Mouse (Mus musculus): ENCODE results near the gene Gm10837. TPM values are rescaled to one million over a fixed set of nuclear protein-coding genes. Genes with fewer than 3 reads are reported as not detected.
"Not testable (repeated sequence)": the region's sequence is repeated elsewhere in the genome, so short reads cannot be mapped to it uniquely, and the experiment has no call there.

Gene Gm10837
- polyA plus RNA-seq, 1 experiment = not detected

GRCm38 (mm10) chr14:122453388-122453995 is 36.9 kb upstream of the Gm10837 start:
- Histone ChIP-seq H3K27me3 (ENCODE audit: control insufficient read depth, insufficient read depth, low read length) (peaks cover 2% of the 10 kb centered on the region; the same call in 1 of the 2 replicates), H3K27ac (ENCODE audit: control insufficient read depth, insufficient read depth, low read depth, low read length) (no peak overlapping the region), H3K4me3 (ENCODE audit: control insufficient read depth, low read depth, low read length) (no peak overlapping the region), H3K4me1 (ENCODE audit: control insufficient read depth, insufficient read depth, low read length) (peaks cover 3% of the 10 kb centered on the region), H3K36me3 (ENCODE audit: control insufficient read depth, insufficient read depth, low read length) (no peaks in the 10 kb centered on the region)
- no peak; the same call in 1 of the 2 replicates for TF ChIP-seq CTCF (IDR thresholded peaks at IDR 0.05; ENCODE audit: control insufficient read depth, insufficient read depth, insufficient replicate concordance, low read depth, low read length)
- no peak for TF ChIP-seq POLR2A (IDR thresholded peaks at IDR 0.05; ENCODE audit: control insufficient read depth, low read depth, low read length)

GRCm38 (mm10) chr14:122453996-122454738 is 36.2 kb upstream of the Gm10837 start:
- no peak for TF ChIP-seq POLR2A (IDR thresholded peaks at IDR 0.05; ENCODE audit: control insufficient read depth, low read depth, low read length)
- no peak for TF ChIP-seq CTCF (IDR thresholded peaks at IDR 0.05; ENCODE audit: control insufficient read depth, insufficient read depth, insufficient replicate concordance, low read depth, low read length)

GRCm38 (mm10) chr14:122454901-122455561 is 35.4 kb upstream of the Gm10837 start:
- no peaks in the 10 kb centered on the region for H3K36me3 ChIP-seq (ENCODE audit: control insufficient read depth, insufficient read depth, low read length)
- no peak overlapping the region for H3K4me3 ChIP-seq (ENCODE audit: control insufficient read depth, low read depth, low read length)
- no peak for TF ChIP-seq CTCF (IDR thresholded peaks at IDR 0.05; ENCODE audit: control insufficient read depth, insufficient read depth, insufficient replicate concordance, low read depth, low read length)
- no peak for TF ChIP-seq POLR2A (IDR thresholded peaks at IDR 0.05; ENCODE audit: control insufficient read depth, low read depth, low read length)
- H3K27ac ChIP-seq (ENCODE audit: control insufficient read depth, insufficient read depth, low read depth, low read length) = no peak overlapping the region
- H3K27me3 ChIP-seq (ENCODE audit: control insufficient read depth, insufficient read depth, low read length) = peaks cover 2% of the 10 kb centered on the region; the same call in 1 of the 2 replicates
- peaks cover 3% of the 10 kb centered on the region for H3K4me1 ChIP-seq (ENCODE audit: control insufficient read depth, insufficient read depth, low read length)

More at GRCm38 (mm10) chr14:122453996-122454738, 36.2 kb upstream of the Gm10837 start:
- Histone ChIP-seq H3K4me3 (ENCODE audit: control insufficient read depth, low read depth, low read length) (no peak overlapping the region), H3K27me3 (ENCODE audit: control insufficient read depth, insufficient read depth, low read length) (peaks cover 2% of the 10 kb centered on the region; the same call in 1 of the 2 replicates), H3K4me1 (ENCODE audit: control insufficient read depth, insufficient read depth, low read length) (peaks cover 3% of the 10 kb centered on the region), H3K27ac (ENCODE audit: control insufficient read depth, insufficient read depth, low read depth, low read length) (no peak overlapping the region), H3K36me3 (ENCODE audit: control insufficient read depth, insufficient read depth, low read length) (no peaks in the 10 kb centered on the region)

GRCm38 (mm10) chr14:122455562-122455958 is 34.8 kb upstream of the Gm10837 start:
- TF ChIP-seq CTCF (IDR thresholded peaks at IDR 0.05; ENCODE audit: control insufficient read depth, insufficient read depth, insufficient replicate concordance, low read depth, low read length) (no peak), POLR2A (IDR thresholded peaks at IDR 0.05; ENCODE audit: control insufficient read depth, low read depth, low read length) (no peak)
- Histone ChIP-seq H3K4me3 (ENCODE audit: control insufficient read depth, low read depth, low read length) (no peak overlapping the region), H3K4me1 (ENCODE audit: control insufficient read depth, insufficient read depth, low read length) (peaks cover 3% of the 10 kb centered on the region), H3K36me3 (ENCODE audit: control insufficient read depth, insufficient read depth, low read length) (no peaks in the 10 kb centered on the region), H3K27ac (ENCODE audit: control insufficient read depth, insufficient read depth, low read depth, low read length) (no peak overlapping the region), H3K27me3 (ENCODE audit: control insufficient read depth, insufficient read depth, low read length) (peaks cover 2% of the 10 kb centered on the region; the same call in 1 of the 2 replicates)

GRCm38 (mm10) chr14:122459332-122459731 is 31.1 kb upstream of the Gm10837 start:
- H3K4me1 ChIP-seq (ENCODE audit: control insufficient read depth, insufficient read depth, low read length); H3K27me3 ChIP-seq (ENCODE audit: control insufficient read depth, insufficient read depth, low read length); H3K27ac ChIP-seq (ENCODE audit: control insufficient read depth, insufficient read depth, low read depth, low read length); H3K4me3 ChIP-seq (ENCODE audit: control insufficient read depth, low read depth, low read length); H3K36me3 ChIP-seq (ENCODE audit: control insufficient read depth, insufficient read depth, low read length): not testable (repeated sequence)

- no peak overlapping the region for H3K4me3 ChIP-seq (ENCODE audit: control insufficient read depth, low read depth, low read length)
- peaks cover 4% of the 10 kb centered on the region; the same call in 1 of the 2 replicates for H3K27me3 ChIP-seq (ENCODE audit: control insufficient read depth, insufficient read depth, low read length)
- no peaks in the 10 kb centered on the region for H3K36me3 ChIP-seq (ENCODE audit: control insufficient read depth, insufficient read depth, low read length)
- no peak overlapping the region for H3K27ac ChIP-seq (ENCODE audit: control insufficient read depth, insufficient read depth, low read depth, low read length)
- TF ChIP-seq CTCF (IDR thresholded peaks at IDR 0.05; ENCODE audit: control insufficient read depth, insufficient read depth, insufficient replicate concordance, low read depth, low read length) = no peak
- TF ChIP-seq POLR2A (IDR thresholded peaks at IDR 0.05; ENCODE audit: control insufficient read depth, low read depth, low read length) = no peak
- peaks cover 3% of the 10 kb centered on the region for H3K4me1 ChIP-seq (ENCODE audit: control insufficient read depth, insufficient read depth, low read length)
Observed at GRCm38 (mm10) chr14:122459776-122460175, 30.6 kb upstream of the Gm10837 start.

GRCm38 (mm10) chr14:122460226-122460625 is 30.2 kb upstream of the Gm10837 start:
- no peak overlapping the region for H3K4me3 ChIP-seq (ENCODE audit: control insufficient read depth, low read depth, low read length)
- peaks cover 8% of the 10 kb centered on the region; the same call in 1 of the 2 replicates for H3K27me3 ChIP-seq (ENCODE audit: control insufficient read depth, insufficient read depth, low read length)
- H3K27ac ChIP-seq (ENCODE audit: control insufficient read depth, insufficient read depth, low read depth, low read length) = no peak overlapping the region
- peaks cover 3% of the 10 kb centered on the region for H3K4me1 ChIP-seq (ENCODE audit: control insufficient read depth, insufficient read depth, low read length)
- no peak for TF ChIP-seq POLR2A (IDR thresholded peaks at IDR 0.05; ENCODE audit: control insufficient read depth, low read depth, low read length)
- no peak for TF ChIP-seq CTCF (IDR thresholded peaks at IDR 0.05; ENCODE audit: control insufficient read depth, insufficient read depth, insufficient replicate concordance, low read depth, low read length)
- H3K36me3 ChIP-seq (ENCODE audit: control insufficient read depth, insufficient read depth, low read length) = no peaks in the 10 kb centered on the region

All from testis, adult 2 months (tissue).